Mouse (Mus musculus): ENCODE data around the gene Hip1r. TPM values are rescaled to one million over a fixed set of nuclear protein-coding genes. Genes with fewer than 3 reads are reported as not detected.

The Hip1r gene
- total and polyA plus RNA-seq, 2 experiments from 2014 or later, result 32.6 to 46.9 TPM

DNA sequence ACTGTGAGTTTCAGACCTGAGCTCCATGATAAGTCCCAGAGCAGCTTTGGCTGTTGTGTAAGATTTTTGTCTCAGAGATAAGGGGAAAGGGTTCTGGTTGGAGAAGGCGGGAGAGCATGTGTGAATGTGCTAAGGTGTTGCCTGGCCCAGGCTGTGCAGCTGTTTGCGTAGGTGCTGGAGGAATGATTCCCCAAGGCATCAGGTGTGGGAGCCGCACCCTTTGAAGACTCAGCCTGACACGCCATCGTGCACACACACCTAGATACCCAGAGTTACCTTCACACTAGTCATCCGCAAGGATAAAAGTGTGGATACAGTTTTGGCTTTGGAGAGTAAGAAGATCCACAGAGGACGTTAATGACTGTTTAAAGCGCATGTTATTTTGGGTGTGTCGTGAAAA is 62.0 kb downstream of the Hip1r start:
- no peak overlapping the region for H3K4me3 ChIP-seq (ENCODE audit: low read length)
- DNase-seq (ENCODE audit: low spot score), result no peak
- no peaks in the 10 kb centered on the region for H3K9me3 ChIP-seq (ENCODE audit: low read length)
- no peaks in the 10 kb centered on the region for H3K36me3 ChIP-seq (ENCODE audit: insufficient read depth, low read length)
- ATAC-seq, result no peak
- H3K4me2 ChIP-seq (ENCODE audit: low read depth, low read length), result no peak overlapping the region
- 88% methylated on average over 9 of the region's 9 CpGs for WGBS
- no peak for TF ChIP-seq CTCF (IDR thresholded peaks at IDR 0.05; ENCODE audit: low read depth)
- no peaks in the 10 kb centered on the region for H3K4me1 ChIP-seq (ENCODE audit: insufficient read depth, low read length)
- no peak overlapping the region for H3K9ac ChIP-seq (replicated peaks; ENCODE audit: low read length)
- no peaks in the 10 kb centered on the region for H3K27me3 ChIP-seq (ENCODE audit: insufficient read depth, low read length)
- H3K27ac ChIP-seq, result no peak overlapping the region

DNA sequence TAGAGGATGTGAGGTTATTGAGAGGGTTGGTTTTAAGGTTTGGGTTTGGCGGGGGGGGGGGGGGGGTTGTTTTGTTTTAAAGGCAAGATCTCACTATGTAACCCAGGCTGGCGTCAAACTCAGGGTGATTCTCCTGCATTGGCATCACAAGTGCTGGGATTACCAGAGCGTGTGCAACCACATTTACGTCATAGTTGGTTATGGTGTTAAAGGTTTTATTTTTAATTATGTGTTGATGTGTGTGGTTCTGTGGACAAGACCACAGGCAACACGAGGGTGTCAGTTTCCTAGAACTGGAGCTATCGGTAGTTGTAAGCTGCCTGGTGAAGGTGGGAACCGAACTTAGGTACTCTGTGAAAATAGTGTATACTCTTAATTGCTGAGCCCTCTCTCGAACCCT is 62.4 kb downstream of the Hip1r start:
- Histone ChIP-seq H3K4me2 (ENCODE audit: low read depth, low read length) (no peak overlapping the region), H3K36me3 (ENCODE audit: insufficient read depth, low read length) (no peaks in the 10 kb centered on the region), H3K27me3 (ENCODE audit: insufficient read depth, low read length) (no peaks in the 10 kb centered on the region), H3K4me1 (ENCODE audit: insufficient read depth, low read length) (no peaks in the 10 kb centered on the region), H3K27ac (no peak overlapping the region), H3K4me3 (ENCODE audit: low read length) (no peak overlapping the region), H3K9ac (replicated peaks; ENCODE audit: low read length) (no peak overlapping the region), H3K9me3 (ENCODE audit: low read length) (no peaks in the 10 kb centered on the region)
- DNase-seq (ENCODE audit: low spot score) (no peak), ATAC-seq (no peak)
- TF ChIP-seq CTCF (IDR thresholded peaks at IDR 0.05; ENCODE audit: low read depth), result no peak
- WGBS, result 81% methylated on average over 7 of the region's 8 CpGs

DNA sequence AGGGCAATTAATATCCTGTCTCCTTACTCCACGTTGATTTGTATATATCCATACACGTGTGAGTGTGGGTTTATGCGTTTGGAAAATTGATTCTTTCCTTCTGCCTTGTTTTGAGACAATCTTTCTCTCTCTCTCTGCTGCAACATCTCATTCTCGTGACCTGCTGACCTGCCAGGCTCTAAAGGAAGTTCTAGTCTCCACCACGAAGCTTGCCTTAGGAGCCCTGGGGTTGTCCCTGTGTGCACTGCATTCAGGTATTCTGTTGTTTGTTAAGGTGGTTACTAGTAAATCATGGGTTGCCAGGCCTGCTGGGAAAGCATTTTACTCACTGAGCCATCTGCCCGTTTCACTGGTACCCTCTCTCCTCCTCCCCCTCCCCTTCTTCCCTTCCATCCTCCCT is 62.9 kb downstream of the Hip1r start:
- H3K27ac ChIP-seq, result no peak overlapping the region; the same call in 1 of the 2 replicates
- TF ChIP-seq CTCF (IDR thresholded peaks at IDR 0.05; ENCODE audit: low read depth), result no peak
- no peak for DNase-seq (ENCODE audit: low spot score)
- no peak overlapping the region for H3K9ac ChIP-seq (replicated peaks; ENCODE audit: low read length)
- H3K36me3 ChIP-seq (ENCODE audit: insufficient read depth, low read length), result no peaks in the 10 kb centered on the region
- no peaks in the 10 kb centered on the region for H3K27me3 ChIP-seq (ENCODE audit: insufficient read depth, low read length)
- WGBS, result 34% methylated on average over 6 of the region's 6 CpGs
- no peaks in the 10 kb centered on the region for H3K9me3 ChIP-seq (ENCODE audit: low read length)
- H3K4me1 ChIP-seq (ENCODE audit: insufficient read depth, low read length), result no peaks in the 10 kb centered on the region
- ATAC-seq, result no peak
- no peak overlapping the region for H3K4me2 ChIP-seq (ENCODE audit: low read depth, low read length)
- H3K4me3 ChIP-seq (ENCODE audit: low read length), result no peak overlapping the region

DNA sequence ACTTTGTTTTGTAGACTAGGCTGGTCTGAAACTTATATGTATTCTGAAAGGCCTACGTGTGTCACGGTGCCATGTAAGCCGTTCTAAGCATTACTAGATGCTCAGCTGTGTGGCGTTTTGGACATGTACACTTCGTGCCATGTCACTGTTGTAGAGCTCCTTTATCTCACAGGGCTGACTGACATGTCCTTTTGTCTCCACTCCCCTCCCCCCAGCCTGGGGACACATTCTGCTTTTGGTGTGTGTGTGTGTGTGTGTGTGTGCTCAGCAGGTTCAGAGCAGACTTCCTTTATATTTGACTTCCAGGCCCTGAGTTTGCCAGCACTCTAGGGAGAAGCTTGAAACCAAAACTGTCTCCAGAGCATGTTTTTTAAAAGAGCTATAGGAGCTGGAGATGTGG is 63.4 kb downstream of the Hip1r start:
- peak; percentile 50 for DNase-seq (ENCODE audit: low spot score)
- H3K27ac ChIP-seq, result no peak overlapping the region
- H3K27me3 ChIP-seq (ENCODE audit: insufficient read depth, low read length), result no peaks in the 10 kb centered on the region
- H3K9ac ChIP-seq (replicated peaks; ENCODE audit: low read length), result no peak overlapping the region
- TF ChIP-seq CTCF (IDR thresholded peaks at IDR 0.05; ENCODE audit: low read depth), result no peak
- H3K4me2 ChIP-seq (ENCODE audit: low read depth, low read length), result no peak overlapping the region
- ATAC-seq, result peak; percentile 63
- no peaks in the 10 kb centered on the region for H3K4me1 ChIP-seq (ENCODE audit: insufficient read depth, low read length)
- H3K9me3 ChIP-seq (ENCODE audit: low read length), result no peaks in the 10 kb centered on the region
- H3K36me3 ChIP-seq (ENCODE audit: insufficient read depth, low read length), result no peaks in the 10 kb centered on the region
- H3K4me3 ChIP-seq (ENCODE audit: low read length), result no peak overlapping the region
- WGBS, result 17% methylated on average over 5 of the region's 5 CpGs

DNA sequence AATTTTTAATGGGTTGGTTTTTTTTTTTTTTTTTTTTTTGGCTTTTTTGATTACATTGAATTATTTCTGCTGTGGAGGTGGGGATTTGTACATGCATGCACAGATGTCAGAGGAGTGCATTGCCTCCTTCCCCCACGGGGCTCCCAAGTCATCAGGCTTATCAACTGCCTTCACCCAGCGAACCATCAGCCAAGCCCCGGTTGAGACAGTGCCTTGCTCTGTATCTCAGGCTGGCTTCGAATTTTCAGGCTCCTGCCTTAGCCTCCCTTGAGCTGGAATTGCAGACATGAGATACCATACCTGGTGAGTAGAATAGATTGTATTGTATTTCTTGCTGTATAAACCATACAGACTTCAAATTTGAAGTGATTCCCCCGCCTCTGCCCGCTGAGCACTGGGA is 66.2 kb downstream of the Hip1r start:
- Histone ChIP-seq H3K27ac (no peak overlapping the region), H3K4me3 (ENCODE audit: low read length) (no peak overlapping the region), H3K27me3 (ENCODE audit: insufficient read depth, low read length) (no peaks in the 10 kb centered on the region), H3K36me3 (ENCODE audit: insufficient read depth, low read length) (no peaks in the 10 kb centered on the region), H3K4me1 (ENCODE audit: insufficient read depth, low read length) (no peaks in the 10 kb centered on the region; the same call in 1 of the 2 replicates), H3K9ac (replicated peaks; ENCODE audit: low read length) (no peak overlapping the region), H3K9me3 (ENCODE audit: low read length) (no peaks in the 10 kb centered on the region), H3K4me2 (ENCODE audit: low read depth, low read length) (no peak overlapping the region)
- DNase-seq (ENCODE audit: low spot score) (no peak), ATAC-seq (no peak)
- TF ChIP-seq CTCF (IDR thresholded peaks at IDR 0.05; ENCODE audit: low read depth), result no peak
- 75% methylated on average over 6 of the region's 6 CpGs for WGBS

DNA sequence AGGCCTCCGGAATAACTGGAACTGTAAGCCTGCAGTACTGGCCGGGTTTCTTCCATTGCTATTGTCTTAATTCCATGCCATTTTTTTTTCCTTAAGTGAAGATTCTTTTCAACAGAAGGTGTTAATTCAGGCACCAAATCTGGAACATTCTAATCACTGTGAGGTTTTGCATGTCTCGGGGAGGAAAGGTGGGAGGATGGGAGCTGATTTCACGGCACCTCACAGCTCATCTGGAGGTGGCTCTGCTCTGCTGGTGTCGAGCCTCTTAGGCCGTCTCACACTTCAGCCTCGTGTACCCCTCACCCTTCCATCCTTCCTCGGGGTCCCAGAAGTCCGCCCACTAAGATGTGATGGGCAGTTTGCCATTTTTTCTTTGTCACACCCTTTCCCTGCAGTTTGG is 67.7 kb downstream of the Hip1r start:
- Histone ChIP-seq H3K9ac (replicated peaks; ENCODE audit: low read length) (no peak overlapping the region), H3K4me2 (ENCODE audit: low read depth, low read length) (no peak overlapping the region), H3K9me3 (ENCODE audit: low read length) (no peaks in the 10 kb centered on the region), H3K36me3 (ENCODE audit: insufficient read depth, low read length) (no peaks in the 10 kb centered on the region), H3K27ac (no peak overlapping the region), H3K4me1 (ENCODE audit: insufficient read depth, low read length) (peaks cover 5% of the 10 kb centered on the region), H3K4me3 (ENCODE audit: low read length) (no peak overlapping the region), H3K27me3 (ENCODE audit: insufficient read depth, low read length) (no peaks in the 10 kb centered on the region)
- TF ChIP-seq CTCF (IDR thresholded peaks at IDR 0.05; ENCODE audit: low read depth), result no peak
- ATAC-seq (no peak), DNase-seq (ENCODE audit: low spot score) (no peak)
- WGBS, result 47% methylated on average over 9 of the region's 9 CpGs

DNA sequence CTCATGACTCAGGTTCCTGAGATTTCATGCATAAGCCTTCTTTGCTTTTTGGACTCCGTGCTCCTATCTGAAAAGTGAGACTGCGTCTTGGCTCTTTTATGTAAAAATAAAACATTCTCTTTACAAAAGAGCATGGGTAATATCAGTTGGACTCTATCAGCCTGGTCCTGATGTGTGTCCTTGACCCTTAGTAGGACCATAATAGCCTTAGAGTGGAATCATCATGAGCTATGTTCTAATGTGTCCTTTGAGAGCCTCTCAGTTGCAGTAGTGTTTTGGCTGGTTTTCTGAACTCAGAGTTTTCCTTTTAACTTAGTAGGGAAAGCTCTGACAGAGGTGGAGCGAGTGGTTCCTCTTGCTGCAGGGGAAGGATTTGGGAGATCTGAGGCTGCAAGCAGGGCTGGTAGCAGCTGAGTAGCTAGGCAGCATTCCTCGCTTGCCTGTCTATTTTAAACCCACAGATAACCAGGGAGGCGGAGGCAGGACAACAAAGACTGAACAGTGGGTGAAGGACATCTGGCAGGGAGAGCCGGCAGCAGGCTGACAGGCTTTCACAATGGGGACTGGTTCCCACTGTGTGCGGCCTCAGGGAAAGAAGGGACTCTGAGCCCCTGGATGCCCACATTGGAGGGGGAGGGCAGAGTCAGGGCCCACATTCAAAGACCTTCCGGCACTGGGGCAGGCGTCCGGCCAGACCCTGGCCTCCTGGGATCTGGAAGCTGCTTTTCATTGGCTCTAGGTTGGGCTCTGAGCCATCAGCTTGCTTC is 70.0 kb downstream of the Hip1r start:
- Histone ChIP-seq H3K4me1 (ENCODE audit: insufficient read depth, low read length) (peaks cover 5% of the 10 kb centered on the region), H3K4me2 (ENCODE audit: low read depth, low read length) (no peak overlapping the region), H3K4me3 (ENCODE audit: low read length) (no peak overlapping the region), H3K27me3 (ENCODE audit: insufficient read depth, low read length) (no peaks in the 10 kb centered on the region), H3K9ac (replicated peaks; ENCODE audit: low read length) (no peak overlapping the region), H3K36me3 (ENCODE audit: insufficient read depth, low read length) (no peaks in the 10 kb centered on the region), H3K9me3 (ENCODE audit: low read length) (no peaks in the 10 kb centered on the region), H3K27ac (peak overlapping the region; percentile 45)
- peak; percentile 95 for ATAC-seq
- WGBS, result 20% methylated on average over 10 of the region's 10 CpGs
- no peak for TF ChIP-seq CTCF (IDR thresholded peaks at IDR 0.05; ENCODE audit: low read depth)
- DNase-seq (ENCODE audit: low spot score), result peak; percentile 91

Measured in hindbrain, postnatal 0 days (tissue).